ENCODE assay signal across 13 mouse cellular contexts in genomic region chr4:8101466-8101865, GRCm38 (mm10).
"Had no signal": no experiment of that assay in that cellular context is flagged by ENCODE, and none has a peak within 500 bp of the region (broad histone marks: within the 10 kb centered on the region; RNA-seq: fewer than 3 reads in every experiment).

No protein-coding gene starts in this region.

- DNase-seq: kidney, postnatal 10 days; kidney, postnatal 4 days; liver; liver, embryonic 13.5 days; liver, postnatal 0 days; lung, postnatal 36 days; thymus, postnatal 4 days had no signal

- ATAC-seq: liver, postnatal 0 days; lung, postnatal 0 days; midbrain, embryonic 13.5 days had no signal

- H3K27ac ChIP-seq: layer of hippocampus, adult 2 months; limb, embryonic 12.5 days; liver, embryonic 13.5 days; midbrain, embryonic 13.5 days; neural tube, embryonic 12.5 days; stomach, postnatal 0 days had no signal

- H3K4me1 ChIP-seq: limb, embryonic 12.5 days; liver, embryonic 13.5 days had no signal

- H3K36me3 ChIP-seq: limb, embryonic 12.5 days; liver, embryonic 13.5 days; midbrain, embryonic 13.5 days; neural tube, embryonic 12.5 days had no signal

- H3K27me3 ChIP-seq: limb, embryonic 12.5 days; liver, embryonic 13.5 days; midbrain, embryonic 13.5 days; neural tube, embryonic 12.5 days had no signal

- H3K4me2 ChIP-seq: limb, embryonic 12.5 days; liver, embryonic 13.5 days; midbrain, embryonic 13.5 days; neural tube, embryonic 12.5 days had no signal

- H3K4me3 ChIP-seq: layer of hippocampus, adult 2 months; limb, embryonic 12.5 days; liver, embryonic 13.5 days; midbrain, embryonic 13.5 days; neural tube, embryonic 12.5 days had no signal

- H3K9me3 ChIP-seq: limb, embryonic 12.5 days; liver, embryonic 13.5 days; midbrain, embryonic 13.5 days; neural tube, embryonic 12.5 days had no signal

- H3K9ac ChIP-seq: limb, embryonic 12.5 days; liver, embryonic 13.5 days; liver, postnatal 0 days; midbrain, embryonic 13.5 days; neural tube, embryonic 12.5 days had no signal
